Mouse (Mus musculus) CD4-positive naive resting alpha-beta T cell, adult 76 days (primary cell): ENCODE data around the gene Exoc4. TPM values are rescaled to one million over a fixed set of nuclear protein-coding genes. Genes with fewer than 3 reads are reported as not detected.

Experiments used
- total RNA-seq: library from RNA; stranded (reverse); gene quantifications from one replicate; pipeline ENCODE4 v1.2.4, GENCODE M21; 2023

Gene Exoc4
- 93.1 TPM for total RNA-seq

GRCm38 (mm10) chr6:33248894-33249758, at the start of gene Exoc4:
Exoc4 (plus strand) TSS chr6:33249085.

Other genes starting within 250 kb of the Exoc4 start
- gene Chchd3, start 188.8 kb upstream of the Exoc4 start, total RNA-seq: 82.1 TPM